Mouse (Mus musculus): Measurements from ENCODE around the gene Tmco5.

Gene Tmco5

GRCm38 (mm10) chr2:116878391-116878790 is at the start of gene Tmco5:
Gene Tmco5 (plus strand): TSS chr2:116878691.
- TF ChIP-seq GATA4 (IDR thresholded peaks at IDR 0.05; ENCODE audit: insufficient replicate concordance, low read length): no peak

GRCm38 (mm10) chr2:116831863-116832262 is 46.6 kb upstream of the Tmco5 start:
- no peak for TF ChIP-seq GATA4 (IDR thresholded peaks at IDR 0.05; ENCODE audit: insufficient replicate concordance, low read length)

- TF ChIP-seq GATA4 (IDR thresholded peaks at IDR 0.05; ENCODE audit: insufficient replicate concordance, low read length): no peak
These were observed 40.7 kb upstream of the Tmco5 start for GRCm38 (mm10) chr2:116837829-116838228.

GRCm38 (mm10) chr2:116838538-116839197 is 39.8 kb upstream of the Tmco5 start:
- TF ChIP-seq GATA4 (IDR thresholded peaks at IDR 0.05; ENCODE audit: insufficient replicate concordance, low read length): no peak

GRCm38 (mm10) chr2:116849980-116850636 is 28.4 kb upstream of the Tmco5 start:
- TF ChIP-seq GATA4 (IDR thresholded peaks at IDR 0.05; ENCODE audit: insufficient replicate concordance, low read length): no peak

GRCm38 (mm10) chr2:116851356-116851755 is 27.1 kb upstream of the Tmco5 start:
- TF ChIP-seq GATA4 (IDR thresholded peaks at IDR 0.05; ENCODE audit: insufficient replicate concordance, low read length): no peak

GRCm38 (mm10) chr2:116852249-116852648 is 26.2 kb upstream of the Tmco5 start:
- TF ChIP-seq GATA4 (IDR thresholded peaks at IDR 0.05; ENCODE audit: insufficient replicate concordance, low read length): no peak

- no peak for TF ChIP-seq GATA4 (IDR thresholded peaks at IDR 0.05; ENCODE audit: insufficient replicate concordance, low read length)
These were observed 19.8 kb upstream of the Tmco5 start for GRCm38 (mm10) chr2:116858703-116859102.

- no peak for TF ChIP-seq GATA4 (IDR thresholded peaks at IDR 0.05; ENCODE audit: insufficient replicate concordance, low read length)
These were observed 1.4 kb upstream of the Tmco5 start for GRCm38 (mm10) chr2:116876955-116877615.

GRCm38 (mm10) chr2:116879730-116880129 is 1.2 kb downstream of the Tmco5 start:
- no peak for TF ChIP-seq GATA4 (IDR thresholded peaks at IDR 0.05; ENCODE audit: insufficient replicate concordance, low read length)

- TF ChIP-seq GATA4 (IDR thresholded peaks at IDR 0.05; ENCODE audit: insufficient replicate concordance, low read length): no peak
These were observed 15.0 kb downstream of the Tmco5 start for GRCm38 (mm10) chr2:116893316-116893987.

- TF ChIP-seq GATA4 (IDR thresholded peaks at IDR 0.05; ENCODE audit: insufficient replicate concordance, low read length): no peak
These were observed 15.5 kb downstream of the Tmco5 start for GRCm38 (mm10) chr2:116893988-116894363.

GRCm38 (mm10) chr2:116899615-116900272 is 21.3 kb downstream of the Tmco5 start:
- TF ChIP-seq GATA4 (IDR thresholded peaks at IDR 0.05; ENCODE audit: insufficient replicate concordance, low read length): no peak

GRCm38 (mm10) chr2:116900273-116900843 is 21.9 kb downstream of the Tmco5 start:
- no peak for TF ChIP-seq GATA4 (IDR thresholded peaks at IDR 0.05; ENCODE audit: insufficient replicate concordance, low read length)

GRCm38 (mm10) chr2:116908268-116908667 is 29.8 kb downstream of the Tmco5 start:
- no peak for TF ChIP-seq GATA4 (IDR thresholded peaks at IDR 0.05; ENCODE audit: insufficient replicate concordance, low read length)
